Comparison of ENCODE assay signal across 20 mouse cellular contexts in genomic region chr5:53685623-53686022, GRCm38 (mm10). TPM values are rescaled to one million over a fixed set of nuclear protein-coding genes. Genes with fewer than 3 reads are reported as not detected.
"Had no signal": no experiment of that assay in that cellular context is flagged by ENCODE, and none has a peak within 500 bp of the region (broad histone marks: within the 10 kb centered on the region; RNA-seq: fewer than 3 reads in every experiment).

No protein-coding gene starts in this region.

- H3K9me3 ChIP-seq: kidney, embryonic 15.5 days; limb, embryonic 10.5 days; limb, embryonic 13.5 days; midbrain, embryonic 15.5 days; neural tube, embryonic 12.5 days; neural tube, embryonic 15.5 days had no signal

- DNase-seq: kidney, adult 11 months; kidney, postnatal 10 days; kidney, postnatal 36 days; layer of hippocampus, adult 9-11 months; right cerebral cortex, postnatal 25 days; spleen, adult 18-20 months; thymus, postnatal 25 days had no signal

- H3K4me2 ChIP-seq: kidney, embryonic 15.5 days; limb, embryonic 13.5 days; lung, embryonic 14.5 days; midbrain, embryonic 11.5 days; midbrain, embryonic 15.5 days; neural tube, embryonic 12.5 days; neural tube, embryonic 15.5 days had no signal

- H3K27me3 ChIP-seq: kidney, embryonic 15.5 days; limb, embryonic 13.5 days; midbrain, embryonic 15.5 days; neural tube, embryonic 12.5 days; neural tube, embryonic 15.5 days had no signal

- H3K4me1 ChIP-seq: kidney, embryonic 15.5 days; limb, embryonic 10.5 days; limb, embryonic 13.5 days; megakaryocyte, embryonic 14.5 days; midbrain, embryonic 15.5 days; neural tube, embryonic 12.5 days; neural tube, embryonic 15.5 days had no signal

- ATAC-seq: lung, postnatal 0 days; midbrain, embryonic 15.5 days had no signal

- H3K27ac ChIP-seq: kidney, embryonic 15.5 days; limb, embryonic 10.5 days; limb, embryonic 13.5 days; macrophage; midbrain, embryonic 15.5 days; neural tube, embryonic 12.5 days; neural tube, embryonic 15.5 days had no signal

- H3K9ac ChIP-seq: kidney, embryonic 15.5 days; limb, embryonic 13.5 days; lung, embryonic 14.5 days; midbrain, embryonic 15.5 days; neural tube, embryonic 12.5 days; neural tube, embryonic 15.5 days had no signal

- H3K36me3 ChIP-seq: kidney, embryonic 15.5 days; limb, embryonic 10.5 days; limb, embryonic 13.5 days; midbrain, embryonic 15.5 days; neural tube, embryonic 12.5 days; neural tube, embryonic 15.5 days had no signal

- H3K4me3 ChIP-seq: kidney, embryonic 15.5 days; limb, embryonic 10.5 days; limb, embryonic 13.5 days; megakaryocyte, embryonic 14.5 days; midbrain, embryonic 15.5 days; neural tube, embryonic 12.5 days; neural tube, embryonic 15.5 days had no signal

RNA-seq across cellular contexts. Expression of gene Cckar, which starts 21.9 kb away (rescaled TPM):
- polyA plus RNA-seq: liver, adult 2 months; macrophage; thymus, postnatal 0 days had no signal
